Mouse (Mus musculus) limb, embryonic 14.5 days (tissue): ENCODE results near the gene Fgf11. TPM values are rescaled to one million over a fixed set of nuclear protein-coding genes. Genes with fewer than 3 reads are reported as not detected.

Experiments used
- ATAC-seq: fragments of 200-750 bp; cut with Nextera tagmentation; 2 replicates; pipeline ENCODE4 v1.8.0; 2017; ENCODE audit warnings: low read depth, moderate number of reproducible peaks, moderate TSS enrichment; ENCODE audit not compliant: low FRiP score
- DNase-seq: peaks from one replicate; pipeline ENCODE4 v3.0.0-alpha.2; 2015; ENCODE audit warnings: low spot score
- H3K27ac ChIP-seq: fragments of 300-500 bp; sonication (generic); replicated peaks from 2 replicates; pipeline ENCODE4 v1.5.1; 2014; ENCODE audit warnings: low read depth, mild to moderate bottlenecking, low read length, moderate library complexity, mixed read lengths
- H3K27me3 ChIP-seq: fragments of 300-500 bp; sonication (generic); 2 replicates; pipeline ENCODE4 v1.6.1; 2014; ENCODE audit warnings: low read length, mixed read lengths; ENCODE audit not compliant: control insufficient read depth, insufficient read depth
- H3K36me3 ChIP-seq: fragments of 300-500 bp; sonication (generic); 2 replicates; pipeline ENCODE4 v1.6.1; 2014; ENCODE audit warnings: mild to moderate bottlenecking, low read length, moderate library complexity, mixed read lengths; ENCODE audit not compliant: control insufficient read depth, insufficient read depth
- H3K4me1 ChIP-seq: fragments of 300-500 bp; sonication (generic); 2 replicates; pipeline ENCODE4 v1.6.1; 2014; ENCODE audit warnings: antibody characterized with exemption, low read length, mixed read lengths; ENCODE audit not compliant: control insufficient read depth, insufficient read depth
- H3K4me2 ChIP-seq: fragments of 300-500 bp; sonication (generic); replicated peaks from 2 replicates; pipeline ENCODE4 v1.6.1; 2014; ENCODE audit warnings: low read depth, mild to moderate bottlenecking, low read length, moderate library complexity; ENCODE audit not compliant: severe bottlenecking
- H3K4me3 ChIP-seq: fragments of 300-500 bp; sonication (generic); replicated peaks from 2 replicates; pipeline ENCODE4 v1.5.1; 2014; ENCODE audit warnings: low read length
- H3K9ac ChIP-seq: fragments of 300-500 bp; sonication (generic); 2 replicates; pipeline ENCODE4 v1.6.1; 2014; ENCODE audit warnings: mild to moderate bottlenecking, low read depth, low read length, moderate library complexity; ENCODE audit not compliant: severe bottlenecking
- H3K9me3 ChIP-seq: fragments of 300-500 bp; sonication (generic); 2 replicates; pipeline ENCODE4 v1.6.1; 2016; ENCODE audit warnings: low read length; ENCODE audit not compliant: control insufficient read depth
- POLR2A ChIP-seq: fragments of 200-500 bp; IDR thresholded peaks from 2 replicates; pipeline ENCODE4 v1.8.0; 2012; ENCODE audit warnings: inconsistent platforms, mild to moderate bottlenecking, moderate library complexity, borderline replicate concordance; ENCODE audit not compliant: insufficient read depth, insufficient read length; ENCODE audit errors: extremely low read depth
- WGBS: fragments of 180-500 bp; shearing (Covaris S2); extraction: QIAGEN DNeasy Blood & Tissue Kit; methylation state at CpG from one replicate; pipeline ENCODE4 v1.1.7; 2014; 5-methylcytosine and 5-hydroxymethylcytosine counted together
- polyA plus RNA-seq, 2 experiments: library from polyadenylated mRNA; depleted of rRNA in 1 of 2; stranded (reverse) in 1 of 2; unstranded in 1 of 2; fragments of >200 nt; fragmentation: Nextera tagmentation in 1 of 2; extraction: Ambion mirVana in 1 of 2; gene quantifications; 2 replicates each; pipeline versions ENCODE4 v1.2.1 to v1.2.3; 2012 to 2014

Gene Fgf11
- 17.2 and 17.5 TPM in 2 replicates for polyA plus RNA-seq (2012; rRNA removed)
- polyA plus RNA-seq (2014; fragmentation: Nextera tagmentation; extraction: Ambion mirVana), result 2.2 and 3.4 TPM in 2 replicates

- no peaks in the 10 kb centered on the region for H3K36me3 ChIP-seq
- under 1% methylated on average over 33 of the region's 33 CpGs for WGBS
- peaks cover 47% of the 10 kb centered on the region for H3K27me3 ChIP-seq
- H3K9me3 ChIP-seq, result no peaks in the 10 kb centered on the region
- DNase-seq (no peak), ATAC-seq (no peak)
- H3K4me1 ChIP-seq, result peaks cover 53% of the 10 kb centered on the region
- peak within 1 kb of the TSS; percentile 61 for H3K4me3 ChIP-seq
- H3K27ac ChIP-seq, result peak within 1 kb of the TSS; percentile 74
- no peak for TF ChIP-seq POLR2A
- H3K4me2 ChIP-seq, result peak within 1 kb of the TSS; percentile 94
- peak within 1 kb of the TSS; percentile 57 for H3K9ac ChIP-seq
These were observed at the start of gene Fgf11 for GRCm38 (mm10) chr11:69801379-69801977. TSS of gene Fgf11 (minus strand) at chr11:69801857.

- TF ChIP-seq POLR2A, result no peak
- no peak for DNase-seq
- 67% methylated on average over 8 of the region's 8 CpGs for WGBS
- Histone ChIP-seq H3K4me2 (no peak overlapping the region), H3K9me3 (no peaks in the 10 kb centered on the region), H3K27me3 (no peaks in the 10 kb centered on the region), H3K4me3 (no peak overlapping the region), H3K27ac (no peak overlapping the region), H3K9ac (no peak overlapping the region), H3K4me1 (peaks cover 11% of the 10 kb centered on the region), H3K36me3 (peaks cover 41% of the 10 kb centered on the region)
- no peak for ATAC-seq
These were observed 49.1 kb upstream of the Fgf11 start for GRCm38 (mm10) chr11:69850754-69851153.

GRCm38 (mm10) chr11:69849884-69850283 lies 48.2 kb upstream of the Fgf11 start:
- H3K36me3 ChIP-seq, result peaks cover 41% of the 10 kb centered on the region
- 95% methylated on average over 15 of the region's 15 CpGs for WGBS
- no peak for DNase-seq

GRCm38 (mm10) chr11:69849128-69849527 lies 47.5 kb upstream of the Fgf11 start:
- Histone ChIP-seq H3K27ac (no peak overlapping the region), H3K27me3 (no peaks in the 10 kb centered on the region), H3K4me2 (no peak overlapping the region), H3K9me3 (no peaks in the 10 kb centered on the region), H3K36me3 (peaks cover 41% of the 10 kb centered on the region), H3K4me1 (peaks cover 17% of the 10 kb centered on the region), H3K4me3 (no peak overlapping the region), H3K9ac (no peak overlapping the region)
- DNase-seq (no peak), ATAC-seq (no peak)
- 92% methylated on average over 9 of the region's 9 CpGs for WGBS
- TF ChIP-seq POLR2A, result no peak

More at GRCm38 (mm10) chr11:69849884-69850283, 48.2 kb upstream of the Fgf11 start:
- no peak for TF ChIP-seq POLR2A
- no peak overlapping the region for H3K27ac ChIP-seq
- no peak overlapping the region for H3K9ac ChIP-seq
- H3K9me3 ChIP-seq, result no peaks in the 10 kb centered on the region
- H3K4me1 ChIP-seq, result peaks cover 17% of the 10 kb centered on the region
- no peaks in the 10 kb centered on the region for H3K27me3 ChIP-seq
- no peak for ATAC-seq
- no peak overlapping the region for H3K4me2 ChIP-seq
- no peak overlapping the region for H3K4me3 ChIP-seq

GRCm38 (mm10) chr11:69848021-69848420 lies 46.4 kb upstream of the Fgf11 start:
- Histone ChIP-seq H3K4me3 (peak overlapping the region; percentile 68), H3K9ac (no peak overlapping the region), H3K9me3 (no peaks in the 10 kb centered on the region), H3K36me3 (peaks cover 41% of the 10 kb centered on the region), H3K4me2 (peak overlapping the region; percentile 93; the same call in 1 of the 2 replicates), H3K27ac (no peak overlapping the region), H3K27me3 (no peaks in the 10 kb centered on the region), H3K4me1 (peaks cover 17% of the 10 kb centered on the region)
- no peak for DNase-seq
- no peak for TF ChIP-seq POLR2A
- no peak for ATAC-seq
- WGBS, result 98% methylated on average over 6 of the region's 6 CpGs
